Mouse (Mus musculus): ENCODE results near the gene Fn1. TPM values are rescaled to one million over a fixed set of nuclear protein-coding genes. Genes with fewer than 3 reads are reported as not detected.

Gene Fn1
- total and polyA plus RNA-seq, 2 experiments from 2014 or later, result 25.9 to 71.1 TPM

DNA sequence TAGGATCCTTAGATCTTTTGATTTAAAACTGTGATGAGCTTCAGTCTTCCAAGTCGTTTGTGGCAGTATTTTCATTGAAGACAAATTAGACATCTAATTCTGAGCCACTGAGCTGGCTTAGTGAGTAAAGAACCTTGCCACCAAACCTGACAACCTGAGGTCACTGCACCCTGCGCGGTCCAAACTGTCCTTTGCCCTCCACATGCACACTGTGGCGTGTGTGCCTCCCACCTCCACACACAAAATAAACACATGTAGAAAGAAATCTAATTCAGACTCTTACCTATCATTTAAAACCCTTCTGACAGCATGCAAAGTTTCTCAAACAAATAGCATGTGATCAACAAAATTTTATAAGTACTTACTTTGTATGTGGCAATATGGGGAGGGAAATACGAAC is 6.2 kb downstream of the Fn1 start:
- TF ChIP-seq CTCF (IDR thresholded peaks at IDR 0.05), result no peak

DNA sequence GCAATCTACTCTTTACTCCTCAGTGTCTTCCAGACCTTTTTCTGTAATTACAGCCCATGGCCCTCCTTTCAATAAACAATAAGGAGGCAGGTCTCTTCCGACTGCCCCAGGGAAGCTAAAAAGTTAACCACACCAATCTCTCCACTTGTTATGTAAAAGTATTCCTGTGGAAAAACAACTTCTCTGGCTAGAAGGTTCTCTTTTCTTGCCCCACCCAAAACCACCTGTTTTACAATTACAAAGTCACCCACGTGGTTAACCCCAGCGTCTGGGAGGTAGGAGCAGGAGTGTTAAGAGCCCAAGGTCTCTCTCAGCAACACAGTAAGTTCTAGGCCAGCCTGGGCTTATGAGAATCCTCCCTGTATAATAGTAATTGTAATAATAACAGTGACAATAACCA is 7.0 kb downstream of the Fn1 start:
- Histone ChIP-seq H3K27ac (ENCODE audit: low read depth, low read length) (no peak overlapping the region), H3K9ac (replicated peaks; ENCODE audit: low read length, poor library complexity, severe bottlenecking) (no peak overlapping the region), H3K27me3 (ENCODE audit: insufficient read depth, low read length) (peaks cover 4% of the 10 kb centered on the region; the same call in 1 of the 2 replicates), H3K4me2 (ENCODE audit: low read depth, low read length, poor library complexity, severe bottlenecking) (no peak overlapping the region), H3K4me3 (ENCODE audit: low read depth, low read length) (no peak overlapping the region), H3K36me3 (ENCODE audit: insufficient read depth, low read length) (no peaks in the 10 kb centered on the region), H3K9me3 (ENCODE audit: low read length) (no peaks in the 10 kb centered on the region), H3K4me1 (ENCODE audit: insufficient read depth, low read length) (no peaks in the 10 kb centered on the region)
- no peak for TF ChIP-seq CTCF (IDR thresholded peaks at IDR 0.05)
- DNase-seq (ENCODE audit: low spot score) (no peak), ATAC-seq (ENCODE audit: low FRiP score) (no peak)
- WGBS, result 75% methylated on average over 3 of the region's 3 CpGs

More for the DNA sequence above, 6.2 kb downstream of the Fn1 start:
- DNase-seq (ENCODE audit: low spot score), result no peak
- Histone ChIP-seq H3K36me3 (ENCODE audit: insufficient read depth, low read length) (no peaks in the 10 kb centered on the region), H3K4me3 (ENCODE audit: low read depth, low read length) (no peak overlapping the region), H3K9ac (replicated peaks; ENCODE audit: low read length, poor library complexity, severe bottlenecking) (no peak overlapping the region), H3K4me1 (ENCODE audit: insufficient read depth, low read length) (no peaks in the 10 kb centered on the region), H3K9me3 (ENCODE audit: low read length) (no peaks in the 10 kb centered on the region), H3K27ac (ENCODE audit: low read depth, low read length) (no peak overlapping the region), H3K27me3 (ENCODE audit: insufficient read depth, low read length) (peaks cover 4% of the 10 kb centered on the region; the same call in 1 of the 2 replicates), H3K4me2 (ENCODE audit: low read depth, low read length, poor library complexity, severe bottlenecking) (no peak overlapping the region)
- 88% methylated on average over 5 of the region's 5 CpGs for WGBS
- no peak for ATAC-seq (ENCODE audit: low FRiP score)

DNA sequence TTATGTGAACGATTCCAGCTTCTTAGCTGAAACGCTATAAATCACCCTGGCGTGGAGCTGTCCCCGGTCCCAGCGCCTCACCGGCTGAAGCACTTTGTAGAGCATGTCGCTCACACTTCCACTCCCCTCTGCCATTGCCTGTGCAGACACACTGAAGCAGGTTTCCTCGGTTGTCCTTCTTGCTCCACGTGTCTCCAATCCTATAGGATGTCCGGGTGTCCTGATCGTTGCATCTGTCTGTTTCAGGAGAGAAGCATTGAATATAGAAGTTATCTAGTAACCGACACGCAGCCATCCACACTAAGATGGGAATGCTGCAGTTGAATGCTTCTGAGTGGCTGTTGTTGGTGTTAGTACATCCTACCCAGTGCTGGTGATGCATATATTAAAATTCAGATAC is 7.5 kb downstream of the Fn1 start:
- ATAC-seq (ENCODE audit: low FRiP score) (no peak), DNase-seq (ENCODE audit: low spot score) (no peak)
- H3K27me3 ChIP-seq (ENCODE audit: insufficient read depth, low read length), result 0 out of 2 replicates have a peak, but pooled peaks cover 4% of the 10 kb centered on the region
- H3K4me1 ChIP-seq (ENCODE audit: insufficient read depth, low read length), result no peaks in the 10 kb centered on the region
- H3K36me3 ChIP-seq (ENCODE audit: insufficient read depth, low read length), result no peaks in the 10 kb centered on the region
- TF ChIP-seq CTCF (IDR thresholded peaks at IDR 0.05), result no peak
- no peaks in the 10 kb centered on the region for H3K9me3 ChIP-seq (ENCODE audit: low read length)
- no peak overlapping the region for H3K4me3 ChIP-seq (ENCODE audit: low read depth, low read length)
- no peak overlapping the region for H3K9ac ChIP-seq (replicated peaks; ENCODE audit: low read length, poor library complexity, severe bottlenecking)
- WGBS, result 96% methylated on average over 13 of the region's 13 CpGs
- no peak overlapping the region for H3K4me2 ChIP-seq (ENCODE audit: low read depth, low read length, poor library complexity, severe bottlenecking)
- no peak overlapping the region for H3K27ac ChIP-seq (ENCODE audit: low read depth, low read length)

DNA sequence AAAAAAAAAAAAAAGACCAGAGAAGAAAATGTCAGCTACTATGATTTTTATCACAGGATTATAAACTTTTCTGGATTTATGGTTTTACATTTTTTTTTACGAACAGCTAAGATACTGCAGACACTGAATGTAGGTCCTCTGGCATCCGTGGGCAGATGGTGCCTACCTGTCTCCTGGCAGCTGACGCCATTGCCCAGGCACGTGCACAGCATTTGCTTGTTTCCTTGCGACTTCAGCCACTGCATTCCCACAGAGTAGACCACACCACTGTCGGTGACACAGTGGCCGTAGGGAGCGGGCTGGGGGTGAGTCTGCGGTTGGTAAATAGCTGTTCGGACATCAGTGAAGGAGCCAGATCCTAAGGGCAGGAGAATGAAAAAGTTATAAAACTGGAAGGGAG is 10.2 kb downstream of the Fn1 start:
- H3K4me2 ChIP-seq (ENCODE audit: low read depth, low read length, poor library complexity, severe bottlenecking), result no peak overlapping the region
- H3K9me3 ChIP-seq (ENCODE audit: low read length), result no peaks in the 10 kb centered on the region
- DNase-seq (ENCODE audit: low spot score) (no peak), ATAC-seq (ENCODE audit: low FRiP score) (no peak)
- no peak for TF ChIP-seq CTCF (IDR thresholded peaks at IDR 0.05)
- H3K4me3 ChIP-seq (ENCODE audit: low read depth, low read length), result no peak overlapping the region
- 97% methylated on average over 10 of the region's 10 CpGs for WGBS
- no peak overlapping the region for H3K27ac ChIP-seq (ENCODE audit: low read depth, low read length)
- no peaks in the 10 kb centered on the region for H3K27me3 ChIP-seq (ENCODE audit: insufficient read depth, low read length)
- H3K4me1 ChIP-seq (ENCODE audit: insufficient read depth, low read length), result no peaks in the 10 kb centered on the region
- H3K36me3 ChIP-seq (ENCODE audit: insufficient read depth, low read length), result no peaks in the 10 kb centered on the region
- no peak overlapping the region for H3K9ac ChIP-seq (replicated peaks; ENCODE audit: low read length, poor library complexity, severe bottlenecking)

DNA sequence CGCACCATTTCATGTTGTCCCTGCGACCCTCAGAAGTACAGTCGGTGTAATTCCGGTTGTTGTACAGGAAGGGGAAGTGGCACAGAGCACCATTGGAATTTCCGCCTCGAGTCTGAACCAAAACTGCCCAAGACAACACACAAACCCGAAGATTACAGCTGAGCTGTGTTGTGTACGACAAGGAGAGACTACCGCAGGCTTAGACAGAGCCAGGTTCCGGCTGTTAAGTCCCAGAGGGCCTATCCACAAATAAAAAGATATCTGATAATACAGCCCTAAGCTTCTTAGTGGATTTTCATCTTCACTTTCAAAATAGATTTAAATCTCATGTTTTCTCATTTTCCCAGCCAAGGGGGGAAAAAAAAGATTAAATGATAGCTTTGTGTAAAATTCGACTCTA is 11.8 kb downstream of the Fn1 start:
- Histone ChIP-seq H3K27me3 (ENCODE audit: insufficient read depth, low read length) (no peaks in the 10 kb centered on the region), H3K36me3 (ENCODE audit: insufficient read depth, low read length) (no peaks in the 10 kb centered on the region), H3K4me3 (ENCODE audit: low read depth, low read length) (no peak overlapping the region), H3K4me1 (ENCODE audit: insufficient read depth, low read length) (no peaks in the 10 kb centered on the region), H3K27ac (ENCODE audit: low read depth, low read length) (no peak overlapping the region), H3K9ac (replicated peaks; ENCODE audit: low read length, poor library complexity, severe bottlenecking) (no peak overlapping the region), H3K9me3 (ENCODE audit: low read length) (no peaks in the 10 kb centered on the region), H3K4me2 (ENCODE audit: low read depth, low read length, poor library complexity, severe bottlenecking) (no peak overlapping the region)
- no peak for DNase-seq (ENCODE audit: low spot score)
- 57% methylated on average over 11 of the region's 11 CpGs for WGBS
- TF ChIP-seq CTCF (IDR thresholded peaks at IDR 0.05), result no peak
- no peak for ATAC-seq (ENCODE audit: low FRiP score)

DNA sequence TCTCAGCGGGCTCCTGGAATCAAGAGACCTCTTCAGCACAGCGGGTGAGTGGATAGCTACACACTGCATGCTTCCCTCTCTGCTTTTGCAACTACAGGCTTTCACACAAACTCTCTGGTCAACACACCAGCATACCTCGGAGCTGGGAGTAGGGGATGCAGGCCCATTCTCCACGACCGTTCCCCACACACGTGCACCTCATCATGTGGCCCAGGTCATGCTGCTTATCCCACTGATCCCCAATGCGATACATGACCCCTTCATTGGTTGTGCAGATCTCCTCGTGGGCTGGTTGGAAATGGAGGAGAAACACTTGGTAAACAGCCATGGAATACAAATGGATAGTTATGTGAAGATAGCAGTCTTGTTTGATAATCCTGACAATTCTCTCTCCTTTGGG is 12.8 kb downstream of the Fn1 start:
- ATAC-seq (ENCODE audit: low FRiP score) (no peak), DNase-seq (ENCODE audit: low spot score) (no peak)
- H3K4me2 ChIP-seq (ENCODE audit: low read depth, low read length, poor library complexity, severe bottlenecking), result no peak overlapping the region
- H3K4me3 ChIP-seq (ENCODE audit: low read depth, low read length), result no peak overlapping the region
- no peaks in the 10 kb centered on the region for H3K36me3 ChIP-seq (ENCODE audit: insufficient read depth, low read length)
- H3K9me3 ChIP-seq (ENCODE audit: low read length), result no peaks in the 10 kb centered on the region
- H3K27ac ChIP-seq (ENCODE audit: low read depth, low read length), result no peak overlapping the region
- H3K4me1 ChIP-seq (ENCODE audit: insufficient read depth, low read length), result no peaks in the 10 kb centered on the region
- TF ChIP-seq CTCF (IDR thresholded peaks at IDR 0.05), result no peak
- 92% methylated on average over 8 of the region's 8 CpGs for WGBS
- H3K9ac ChIP-seq (replicated peaks; ENCODE audit: low read length, poor library complexity, severe bottlenecking), result no peak overlapping the region
- H3K27me3 ChIP-seq (ENCODE audit: insufficient read depth, low read length), result no peaks in the 10 kb centered on the region
